Mouse (Mus musculus): ENCODE data around the gene Dab1.

- TF ChIP-seq CTCF (IDR thresholded peaks at IDR 0.05; ENCODE audit: extremely low read depth, insufficient read depth, insufficient read length, insufficient replicate concordance) (no peak), POLR2A (IDR thresholded peaks at IDR 0.05; ENCODE audit: low read depth, low read length) (no peak)
These were observed 408.1 kb downstream of the Dab1 start for GRCm38 (mm10) chr4:104027239-104027638.

Measured in spleen, adult 2 months (tissue).